Mouse (Mus musculus) left cerebral cortex, adult 2 months (tissue): Measurements from ENCODE around the gene Camkv. TPM values are rescaled to one million over a fixed set of nuclear protein-coding genes. Genes with fewer than 3 reads are reported as not detected.

Experiments
- DNase-seq, 2 experiments: peaks; one replicate each; pipeline ENCODE4 v3.0.0; 2021 to 2022; ENCODE audit warnings: low spot score in 2 of 2, mixed read lengths in 1 of 2; ENCODE audit errors: extremely low spot score in 1 of 2
- H3K27ac ChIP-seq: fragments of 200-600 bp; 2 replicates; pipeline ENCODE4 v1.8.1; 2022
- H3K4me3 ChIP-seq: fragments of 200-600 bp; 2 replicates; pipeline ENCODE4 v1.8.1; 2022
- CTCF ChIP-seq: fragments of 200-600 bp; IDR thresholded peaks from 2 replicates; pipeline ENCODE4 v1.8.1; 2022; ENCODE audit warnings: antibody characterized with exemption, mild to moderate bottlenecking, moderate library complexity
- intact Hi-C: fragments of 180-260 bp; cut with DNase I; formaldehyde crosslinking; loops from one replicate; pipeline ENCODE4 v1.15.1; 2025
- total RNA-seq, 2 experiments: library from RNA; stranded (reverse); gene quantifications; 2 replicates each; pipeline ENCODE4 v1.2.3; 2021

Gene Camkv
- total RNA-seq, 2 experiments from 2014 or later = 330 to 356 TPM

GRCm38 (mm10) chr9:107984052-107984753, 48.7 kb downstream of the Camkv start:
- DNase-seq = no peak
- intact Hi-C loops = no loop called here
- Histone ChIP-seq H3K27ac (peak overlapping the region; percentile 87), H3K4me3 (peak overlapping the region; percentile 59)
- no peak for TF ChIP-seq CTCF

DNA sequence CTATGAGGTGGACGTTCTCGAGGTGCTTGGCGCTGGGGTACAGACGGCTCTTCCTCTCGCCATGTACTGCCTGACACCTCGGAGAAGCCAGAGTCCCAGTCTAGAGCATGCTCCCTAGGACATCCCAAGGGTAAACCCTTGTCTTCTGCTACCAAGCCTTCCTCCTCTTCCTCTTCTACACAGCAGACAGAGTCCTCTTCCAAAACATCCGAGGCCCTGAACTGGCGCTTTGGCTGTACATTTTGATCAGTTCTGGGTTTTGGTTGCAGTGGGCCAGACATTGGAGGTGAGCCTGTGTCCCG, 49.2 kb downstream of the Camkv start:
- intact Hi-C loops = no loop called here
- DNase-seq = no peak
- no peak for TF ChIP-seq CTCF
- H3K4me3 ChIP-seq = peak overlapping the region; percentile 59
- H3K27ac ChIP-seq = peak overlapping the region; percentile 87

- peak within 1 kb of the TSS; percentile 87 for H3K27ac ChIP-seq
- TF ChIP-seq CTCF = no peak; the same call in none of the 2 replicates
- intact Hi-C loops = loop anchor here (1.0 kb wide), 2 partner anchors 22 to 81 kb away; no protein-coding TSS in a partner anchor
- peak within 1 kb of the TSS; percentile 59 for H3K4me3 ChIP-seq
- DNase-seq = peak; percentile 75 to 77
Observed at GRCm38 (mm10) chr9:107985131-107986119, 50.0 kb downstream of the Camkv start, which contains the start of gene Inka1. Gene Inka1 (minus strand): TSS chr9:107985879.

- no peak overlapping the region for H3K27ac ChIP-seq
- peak overlapping the region; percentile 59 for H3K4me3 ChIP-seq
- DNase-seq = peak; percentile 64 to 81
- intact Hi-C loops = loop anchor here (1.0 kb wide), 2 partner anchors 23 to 82 kb away; no protein-coding TSS in a partner anchor
- peak; percentile 87 for TF ChIP-seq CTCF
Observed at GRCm38 (mm10) chr9:107986376-107986775, 50.9 kb downstream of the Camkv start.

DNA sequence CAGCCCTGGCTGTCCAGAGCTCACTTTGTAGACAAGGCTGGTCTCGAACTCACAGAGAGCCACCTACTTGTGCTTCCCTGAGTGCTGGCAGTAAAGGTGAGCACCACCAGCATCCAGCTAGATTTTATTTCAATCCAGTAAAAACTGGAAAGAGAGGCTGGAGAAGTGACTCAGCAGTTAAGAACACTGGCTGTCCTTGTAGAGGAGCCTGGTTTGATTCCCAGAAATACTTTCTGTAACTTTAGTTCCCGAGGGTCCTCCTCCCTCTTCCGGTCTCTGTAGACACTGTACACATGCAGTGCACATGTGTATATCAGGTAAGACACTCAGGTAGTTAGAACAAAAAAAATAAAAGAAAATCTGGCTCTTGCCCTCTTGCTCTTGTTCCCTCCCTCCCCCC, 52.5 kb downstream of the Camkv start:
- DNase-seq = no peak
- intact Hi-C loops = no loop called here
- TF ChIP-seq CTCF = no peak
- Histone ChIP-seq H3K27ac (no peak overlapping the region), H3K4me3 (no peak overlapping the region)

DNA sequence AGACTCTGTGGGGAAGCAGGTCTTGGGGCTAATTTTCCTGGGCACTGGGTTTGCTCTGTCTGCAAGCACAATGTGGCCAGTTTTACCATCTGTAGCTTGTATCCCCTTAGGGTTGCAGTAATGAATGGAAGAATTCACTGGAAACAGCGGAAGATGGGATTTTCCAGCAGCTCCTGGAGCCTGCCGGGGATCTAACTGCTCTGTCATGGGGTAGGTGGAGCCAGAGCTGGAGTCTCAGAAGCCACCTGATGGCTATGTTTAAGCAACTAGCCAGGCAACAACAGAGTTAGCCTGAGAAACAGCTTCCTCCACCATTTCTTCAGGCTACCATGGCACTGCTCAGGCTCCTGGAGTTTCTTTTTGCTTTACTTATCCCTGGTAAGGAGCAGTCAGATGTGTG, 56.7 kb downstream of the Camkv start, which contains the start of gene Cdhr4:
TSS of gene Cdhr4 (plus strand) at position 301 of the 400 bp plus-strand sequence.
- intact Hi-C loops = no loop called here
- no peak for TF ChIP-seq CTCF
- Histone ChIP-seq H3K4me3 (no peak within 1 kb of the TSS), H3K27ac (no peak within 1 kb of the TSS)
- no peak for DNase-seq

GRCm38 (mm10) chr9:107993013-107993412, 57.5 kb downstream of the Camkv start:
- no peak for DNase-seq
- Histone ChIP-seq H3K27ac (no peak overlapping the region), H3K4me3 (no peak overlapping the region)
- intact Hi-C loops = no loop called here
- TF ChIP-seq CTCF = no peak

- no peak for DNase-seq
- Histone ChIP-seq H3K4me3 (no peak overlapping the region), H3K27ac (no peak overlapping the region)
- TF ChIP-seq CTCF = no peak
- intact Hi-C loops = no loop called here
Observed at GRCm38 (mm10) chr9:107994464-107994863, 59.0 kb downstream of the Camkv start.

DNA sequence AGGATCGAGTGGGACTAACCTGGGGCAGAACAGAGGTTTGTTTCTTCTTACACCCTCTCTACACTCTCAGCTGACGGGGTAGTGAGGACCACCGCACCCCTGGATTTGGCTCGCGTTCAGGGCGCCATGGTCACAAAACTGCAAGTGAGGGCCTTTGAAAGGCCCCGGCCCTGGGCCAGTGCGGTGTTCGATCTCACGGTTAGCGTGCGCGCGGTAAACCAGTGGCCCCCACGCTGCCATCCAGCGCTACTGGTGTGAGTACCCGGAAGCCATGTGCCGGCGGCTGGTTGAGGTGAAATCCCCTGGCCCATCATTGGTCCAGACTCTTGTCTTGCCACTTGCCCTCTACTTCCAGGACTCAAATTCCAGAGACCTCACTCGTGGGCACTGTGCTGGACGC, 60.0 kb downstream of the Camkv start:
- Histone ChIP-seq H3K27ac (no peak overlapping the region), H3K4me3 (no peak overlapping the region)
- no peak for DNase-seq
- intact Hi-C loops = no loop called here
- no peak for TF ChIP-seq CTCF

- Histone ChIP-seq H3K27ac (no peak within 1 kb of the TSS), H3K4me3 (no peak within 1 kb of the TSS)
- no peak for DNase-seq
- intact Hi-C loops = no loop called here
- TF ChIP-seq CTCF = no peak
Observed at GRCm38 (mm10) chr9:107996049-107996448, 60.6 kb downstream of the Camkv start, which contains the start of gene Gm20662. Gene Gm20662 (plus strand): TSS chr9:107996349.

Other genes with a start within 250 kb of the Camkv start
- gene Sema3f, start 225.2 kb upstream of the Camkv start, total RNA-seq = 10 to 100 TPM; 17.3 to 17.7 TPM
- gene Rbm5, start 164.7 kb upstream of the Camkv start, total RNA-seq = 100 to 1,000 TPM; 146 to 147 TPM
- gene Rbm6, start 62.4 kb upstream of the Camkv start, total RNA-seq = 10 to 100 TPM; 66.5 to 68.4 TPM
- 10 to 100 TPM; 24.3 to 26.7 TPM for gene Mon1a, start 47.5 kb upstream of the Camkv start, total RNA-seq
- under 1 TPM; 0.68 to 0.91 TPM for gene Mst1r, start 28.8 kb upstream of the Camkv start, total RNA-seq
- gene Actl11, start 7.2 kb upstream of the Camkv start, total RNA-seq = not detected
- 10 to 100 TPM in 1 of 2 experiments, 1 to 10 TPM in 1; 9.5 to 10.9 TPM for gene Traip, start 14.5 kb downstream of the Camkv start, total RNA-seq
- 1 to 10 TPM; 2.6 to 3.8 TPM for gene Uba7, start 39.8 kb downstream of the Camkv start, total RNA-seq
- under 1 TPM; 0.28 to 0.66 TPM for gene Gm20661, start 47.4 kb downstream of the Camkv start, total RNA-seq
- gene Inka1, start 50.2 kb downstream of the Camkv start, total RNA-seq = 1 to 10 TPM; 2.8 to 4.0 TPM
- gene Cdhr4, start 56.8 kb downstream of the Camkv start, total RNA-seq = 1 to 10 TPM; 1.3 to 2.3 TPM
- gene Gm20662, start 60.7 kb downstream of the Camkv start, total RNA-seq = 1 to 10 TPM; 1.2 to 2.4 TPM
- gene Ip6k1, start 66.8 kb downstream of the Camkv start, total RNA-seq = 100 to 1,000 TPM; 205 to 207 TPM
- 10 to 100 TPM; 16.5 to 17.4 TPM for gene Gmppb, start 113.6 kb downstream of the Camkv start, total RNA-seq
- 1 to 10 TPM; 1.9 to 2.1 TPM for gene Amigo3, start 117.5 kb downstream of the Camkv start, total RNA-seq
- gene Mst1, start 144.8 kb downstream of the Camkv start, total RNA-seq = not detected
- 100 to 1,000 TPM; 107 to 108 TPM for gene Rnf123, start 147.7 kb downstream of the Camkv start, total RNA-seq
- gene Apeh, start 158.9 kb downstream of the Camkv start, total RNA-seq = 10 to 100 TPM; 31.0 to 31.8 TPM